ENCODE assay signal across 12 mouse cellular contexts in the genomic region with DNA sequence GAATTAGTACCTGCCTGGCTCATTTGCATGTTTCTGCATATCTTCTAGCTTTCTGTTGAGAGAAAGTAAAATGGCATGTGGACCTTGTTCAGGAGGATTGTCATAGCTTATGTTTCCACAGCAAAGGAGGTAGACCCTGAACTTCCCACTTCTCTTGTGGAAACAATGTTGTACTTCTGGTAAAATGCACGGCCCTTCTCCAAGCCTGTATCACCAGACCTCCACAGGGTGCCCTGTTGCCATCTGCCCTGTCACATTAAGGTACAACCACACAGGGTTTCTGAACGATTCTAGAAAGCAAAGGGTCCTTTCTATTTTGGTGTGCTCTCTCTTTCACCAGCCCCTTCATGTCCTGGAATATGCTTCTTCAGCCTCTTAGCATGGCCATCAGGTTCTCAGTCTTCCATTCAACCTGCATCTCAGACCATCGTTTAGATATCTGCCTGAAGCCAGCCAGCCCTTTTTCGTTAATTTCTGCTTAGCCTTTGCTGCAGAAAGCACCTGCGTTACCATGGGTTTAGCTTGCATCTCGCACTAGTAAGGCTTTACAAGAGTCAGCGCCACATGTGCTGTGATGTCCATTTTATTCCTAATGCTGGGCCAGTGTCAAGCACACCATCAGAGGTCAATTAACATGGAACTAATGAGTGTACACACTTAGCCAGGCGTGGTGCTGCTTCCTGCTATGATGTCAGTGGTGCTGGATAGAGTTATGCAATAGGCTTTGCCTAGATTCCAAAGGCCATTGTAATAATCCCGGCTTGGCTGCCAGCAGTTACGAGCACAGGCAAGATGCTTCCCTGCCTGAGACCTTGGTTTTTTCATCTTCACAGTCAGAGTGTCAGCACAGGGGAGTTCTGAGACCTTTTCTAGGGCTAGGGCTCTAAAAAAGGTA.
A peak's percentile ranks its signal among the peaks of the same experiment; 100 is the strongest.
DNase-seq lines count a peak whose midpoint lies in the region; ATAC-seq and TF ChIP-seq lines count a peak whose summit lies in the region.
"Had no signal": no experiment of that assay in that cellular context is flagged by ENCODE, and none has a peak within 500 bp of the region (broad histone marks: within the 10 kb centered on the region; RNA-seq: fewer than 3 reads in every experiment).

No protein-coding gene starts in this region.

- H3K9me3 ChIP-seq in kidney, embryonic 16.5 days (ENCODE audit: low read length) = no peaks in the 10 kb centered on the region
- H3K9me3 ChIP-seq: embryonic facial prominence, embryonic 12.5 days had no signal

- peak; percentile 10 for DNase-seq in kidney, adult 18-20 months
- peak; percentile 26 for DNase-seq in adrenal gland, postnatal 14 days
- DNase-seq in gastrocnemius, adult 2 months = peak; percentile 73
- DNase-seq in large intestine, adult 2 months (ENCODE audit: low read depth, low spot score) = peak; percentile 25
- no peak for DNase-seq in spleen, adult 18-20 months
- DNase-seq in ovary, postnatal 36 days (ENCODE audit: low spot score) = no peak
- DNase-seq: midbrain, embryonic 14.5 days had no signal

- H3K27me3 ChIP-seq in kidney, embryonic 16.5 days (ENCODE audit: insufficient read depth, low read length) = no peaks in the 10 kb centered on the region
- H3K27me3 ChIP-seq: embryonic facial prominence, embryonic 12.5 days had no signal

- H3K4me3 ChIP-seq in kidney, embryonic 16.5 days (ENCODE audit: low read length) = no peak overlapping the region
- no peak overlapping the region for H3K4me3 ChIP-seq in gastrocnemius, adult 2 months
- H3K4me3 ChIP-seq: embryonic facial prominence, embryonic 12.5 days had no signal

- no peak for ATAC-seq in kidney, embryonic 16.5 days (ENCODE audit: low FRiP score, low TSS enrichment)
- ATAC-seq in megakaryocyte progenitor cell, adult 5-6 weeks (replicated peaks; ENCODE audit: poor library complexity) = no peak

- H3K27ac ChIP-seq in kidney, embryonic 16.5 days (ENCODE audit: low read length) = no peak overlapping the region
- peak overlapping the region; percentile 54; the same call in 1 of the 2 replicates for H3K27ac ChIP-seq in gastrocnemius, adult 2 months
- H3K27ac ChIP-seq: embryonic facial prominence, embryonic 12.5 days; kidney, postnatal 0 days had no signal

- no peak overlapping the region for H3K4me2 ChIP-seq in kidney, embryonic 16.5 days (replicated peaks; ENCODE audit: low read depth, low read length)
- H3K4me2 ChIP-seq: embryonic facial prominence, embryonic 12.5 days had no signal

- no peak overlapping the region for H3K9ac ChIP-seq in kidney, embryonic 16.5 days (replicated peaks; ENCODE audit: low read length)
- H3K9ac ChIP-seq: embryonic facial prominence, embryonic 12.5 days had no signal

- no peaks in the 10 kb centered on the region for H3K4me1 ChIP-seq in kidney, embryonic 16.5 days (ENCODE audit: insufficient read depth, low read length)
- H3K4me1 ChIP-seq: embryonic facial prominence, embryonic 12.5 days had no signal

- 83% methylated on average over 10 of the region's 10 CpGs for WGBS in kidney, embryonic 16.5 days
- 58% methylated on average over 10 of the region's 10 CpGs for WGBS in large intestine, adult 2 months

- no peak for TF ChIP-seq CTCF in gastrocnemius, adult 2 months (IDR thresholded peaks at IDR 0.05)

- no peaks in the 10 kb centered on the region for H3K36me3 ChIP-seq in kidney, embryonic 16.5 days (ENCODE audit: insufficient read depth, low read length)
- H3K36me3 ChIP-seq: embryonic facial prominence, embryonic 12.5 days; G1E had no signal

- intact Hi-C loops in gastrocnemius, adult 2 months (cut with DNase I) = no loop called here

Comparison
In these comparisons a context has a peak if more than half of its experiments do, and no peak if none do; other contexts are left out.
1. DNase-seq: peak in kidney, adult 18-20 months (single experiment), adrenal gland, postnatal 14 days (single experiment), gastrocnemius, adult 2 months (single experiment) and large intestine, adult 2 months (single experiment); none in spleen, adult 18-20 months (0 of 2) and ovary, postnatal 36 days (single experiment).